Mouse (Mus musculus): ENCODE measurements around the gene Slc4a7.
A peak's percentile ranks its signal among the peaks of the same experiment; 100 is the strongest.
"Not testable (repeated sequence)": the region's sequence is repeated elsewhere in the genome, so short reads cannot be mapped to it uniquely, and the experiment has no call there.

The Slc4a7 gene

DNA sequence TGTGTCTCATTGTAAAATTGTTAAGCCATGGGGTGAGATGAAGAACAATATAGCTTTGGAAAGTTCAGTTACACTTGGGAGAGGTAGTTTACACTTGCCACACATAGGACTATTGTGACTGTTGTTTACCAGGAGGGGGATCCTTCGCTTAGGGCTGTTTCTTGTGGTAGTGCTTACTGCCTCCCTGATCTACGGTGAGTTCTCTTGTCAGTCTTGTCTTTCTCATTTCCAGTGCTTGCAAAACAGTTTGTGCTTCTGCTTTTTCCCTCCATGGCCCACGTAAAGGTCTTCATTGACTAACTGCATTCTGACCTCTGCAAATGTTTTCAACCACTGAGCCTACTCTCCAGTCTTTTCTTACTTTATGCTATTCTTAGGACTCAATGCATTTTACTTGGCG lies 98.3 kb downstream of the Slc4a7 start:
- no peak for DNase-seq (ENCODE audit: low read depth, low spot score)

DNA sequence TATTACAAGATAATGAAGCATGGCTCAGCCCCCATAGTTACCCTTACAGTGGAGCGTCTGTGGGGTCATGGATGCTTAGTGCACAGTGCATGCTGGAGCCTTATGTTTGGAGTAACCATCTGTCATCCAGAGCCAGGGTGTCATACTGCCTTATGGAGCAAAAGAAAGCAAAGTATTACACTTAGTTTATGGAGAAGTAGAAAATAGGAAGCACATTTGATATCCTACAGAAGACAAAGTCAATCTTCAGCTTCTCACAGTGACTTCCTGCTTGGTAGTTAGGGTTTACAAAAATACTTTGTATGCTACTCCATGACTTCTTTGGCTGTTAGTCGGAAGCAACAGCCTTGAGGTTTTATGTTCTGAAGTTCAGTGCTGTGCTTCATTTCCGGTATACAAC lies 98.7 kb downstream of the Slc4a7 start:
- DNase-seq (ENCODE audit: low read depth, low spot score), result no peak

DNA sequence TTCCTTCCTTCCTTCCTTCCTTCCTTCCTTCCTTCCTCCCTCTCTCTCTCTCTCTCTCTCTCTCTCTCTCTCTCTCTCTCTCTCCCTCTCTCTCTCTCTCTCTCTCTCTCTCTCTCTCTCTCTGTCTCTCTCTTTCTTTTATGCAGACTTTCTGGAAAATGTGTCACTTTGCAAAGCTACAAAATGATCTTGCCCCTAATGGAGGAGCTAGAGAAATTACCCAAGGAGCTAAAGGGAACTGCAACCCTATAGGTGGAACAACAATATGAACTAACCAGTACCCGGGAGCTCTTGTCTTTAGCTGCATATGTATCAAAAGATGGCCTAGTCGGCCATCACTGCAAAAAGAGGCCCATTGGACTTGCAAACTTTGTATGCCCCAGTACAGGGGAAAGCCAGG lies 101.0 kb downstream of the Slc4a7 start, which contains the start of gene Nek10:
Nek10 (plus strand) TSS at position 301 of the 400 bp plus-strand sequence.
- DNase-seq (ENCODE audit: low read depth, low spot score), result not testable (repeated sequence)

DNA sequence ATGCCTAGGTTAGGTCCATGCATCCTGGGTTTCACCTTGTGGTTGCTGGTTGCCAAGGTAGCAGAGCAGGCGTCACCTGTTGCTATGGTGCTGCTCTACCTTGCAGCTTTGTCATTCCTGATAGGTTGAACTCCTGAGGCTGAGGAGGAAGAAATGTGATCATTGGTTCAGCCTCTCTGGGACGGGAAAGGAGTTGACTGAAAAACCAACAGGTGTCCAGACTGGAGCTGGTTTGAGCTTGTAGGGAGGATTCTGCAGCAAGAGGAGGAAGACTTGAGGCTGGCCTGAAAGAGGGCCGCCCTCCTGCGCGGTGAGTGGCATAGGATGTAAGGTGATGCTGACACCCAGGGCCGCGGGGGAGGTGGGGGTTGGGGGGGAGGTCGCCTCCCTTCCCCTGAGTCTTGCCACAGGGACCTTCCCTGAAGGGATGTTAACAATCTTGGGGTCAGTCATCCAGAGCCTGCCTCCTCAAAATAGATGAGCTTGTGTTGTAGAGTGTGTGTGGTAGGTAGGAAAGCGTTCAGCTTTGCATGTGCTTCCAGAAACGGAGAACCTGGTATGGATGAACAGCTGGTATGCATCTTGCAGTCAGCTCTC lies 101.9 kb downstream of the Slc4a7 start:
- peak; percentile 77 for DNase-seq (ENCODE audit: low read depth, low spot score)

DNA sequence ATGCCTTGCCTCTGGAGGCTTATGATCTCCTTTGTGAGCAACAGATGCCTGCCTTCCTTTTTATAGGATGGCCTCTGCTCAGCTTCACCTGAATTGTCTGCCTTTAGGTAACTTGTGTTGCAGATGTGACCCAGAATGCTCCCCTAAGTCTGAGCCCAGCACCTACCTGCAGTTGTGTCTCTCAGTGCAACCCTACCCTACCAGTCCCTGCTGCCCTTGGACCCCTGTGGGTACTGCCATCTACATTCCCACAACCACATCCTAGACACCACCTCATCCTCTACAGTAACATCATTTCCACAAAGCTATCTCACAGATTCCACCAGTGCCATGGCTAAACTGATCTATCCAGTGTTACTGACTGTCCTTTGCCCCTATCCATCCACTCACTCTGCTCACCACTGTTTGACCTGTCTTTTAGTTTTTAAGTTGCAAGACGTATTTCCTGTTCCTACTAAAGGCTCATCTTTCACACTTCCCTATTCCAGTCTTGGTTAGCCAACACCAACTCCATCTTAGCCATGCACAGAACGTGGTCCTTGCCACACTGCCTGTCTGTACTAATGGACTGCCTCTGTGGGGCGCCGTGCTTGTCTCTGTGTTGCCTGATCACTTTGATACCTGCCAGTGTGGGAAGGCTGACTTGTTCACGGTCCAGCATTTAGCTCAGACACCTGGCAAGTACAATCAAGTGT lies 102.6 kb downstream of the Slc4a7 start:
- DNase-seq (ENCODE audit: low read depth, low spot score), result no peak

DNA sequence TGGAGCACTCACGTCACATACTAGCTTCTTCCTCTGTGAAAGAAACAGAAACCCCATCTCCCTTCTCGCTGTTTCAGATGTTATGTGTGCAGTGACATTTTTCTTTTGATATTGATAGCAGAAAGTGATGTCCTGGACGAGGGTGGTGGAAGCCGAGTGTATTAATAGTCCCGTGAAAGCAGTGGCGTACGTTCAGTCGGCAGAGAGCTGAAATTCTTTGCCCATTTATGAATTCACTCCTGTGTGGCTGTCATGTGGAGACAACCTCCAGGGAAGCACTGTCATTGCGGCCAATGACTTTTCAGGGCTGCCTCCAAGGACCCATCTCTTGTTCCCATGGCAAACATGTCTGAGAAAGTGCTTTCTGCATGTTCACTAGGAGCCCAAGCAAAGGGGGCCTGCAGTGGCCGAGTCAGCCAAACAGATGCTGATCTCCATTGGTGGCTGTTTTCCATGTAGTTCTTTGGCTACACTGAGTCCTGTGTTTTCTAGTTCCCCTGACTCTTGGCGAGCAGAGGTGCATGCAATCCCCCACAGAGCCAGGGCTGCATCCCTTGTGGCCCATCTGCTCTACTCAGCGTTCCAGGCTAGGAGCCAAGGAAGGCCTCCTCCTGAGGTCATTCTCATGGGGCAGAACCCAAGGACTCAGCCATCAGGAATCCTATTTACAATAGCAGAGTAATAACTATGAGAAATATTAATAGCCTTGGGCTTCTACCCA lies 130.6 kb downstream of the Slc4a7 start:
- no peak for DNase-seq (ENCODE audit: low read depth, low spot score)

DNA sequence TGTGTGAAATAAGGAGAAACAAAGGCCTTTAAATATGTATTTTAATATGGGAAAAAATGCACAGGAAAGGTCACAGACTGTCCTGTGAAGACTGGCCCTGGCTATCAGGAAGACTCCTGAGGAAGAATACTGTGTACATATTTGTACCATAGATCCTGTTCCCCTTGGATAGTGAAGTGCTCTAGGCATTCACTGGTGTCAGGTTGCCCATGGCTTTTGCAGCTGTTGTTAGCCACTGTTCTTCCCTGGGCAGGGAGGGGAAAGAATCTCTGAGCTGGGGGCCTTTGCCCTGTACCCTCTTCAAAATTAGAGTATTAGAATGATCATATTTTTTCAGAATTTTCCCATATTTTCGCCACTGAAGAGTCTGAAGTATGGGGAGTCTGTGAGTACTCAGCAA lies 131.4 kb downstream of the Slc4a7 start:
- DNase-seq (ENCODE audit: low read depth, low spot score), result no peak

DNA sequence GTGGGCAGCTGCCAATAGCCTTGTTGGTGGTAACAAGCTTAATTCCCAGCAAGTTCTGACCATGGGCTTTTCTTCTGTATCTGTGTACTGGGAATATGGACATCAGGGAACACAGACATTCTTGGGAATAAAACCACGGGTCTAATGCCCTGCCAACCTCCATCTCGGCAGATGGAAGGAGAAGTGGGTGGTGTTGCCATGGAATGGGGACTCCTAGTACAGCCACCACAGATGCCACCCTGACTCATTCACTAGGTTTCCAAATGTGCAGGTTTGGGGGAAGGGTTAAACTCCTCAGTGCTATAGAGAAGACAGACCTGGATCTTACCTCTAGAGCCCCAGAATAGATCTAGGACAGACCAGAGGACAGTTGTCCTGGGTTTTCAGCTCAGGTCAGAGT lies 132.2 kb downstream of the Slc4a7 start:
- no peak for DNase-seq (ENCODE audit: low read depth, low spot score)

DNA sequence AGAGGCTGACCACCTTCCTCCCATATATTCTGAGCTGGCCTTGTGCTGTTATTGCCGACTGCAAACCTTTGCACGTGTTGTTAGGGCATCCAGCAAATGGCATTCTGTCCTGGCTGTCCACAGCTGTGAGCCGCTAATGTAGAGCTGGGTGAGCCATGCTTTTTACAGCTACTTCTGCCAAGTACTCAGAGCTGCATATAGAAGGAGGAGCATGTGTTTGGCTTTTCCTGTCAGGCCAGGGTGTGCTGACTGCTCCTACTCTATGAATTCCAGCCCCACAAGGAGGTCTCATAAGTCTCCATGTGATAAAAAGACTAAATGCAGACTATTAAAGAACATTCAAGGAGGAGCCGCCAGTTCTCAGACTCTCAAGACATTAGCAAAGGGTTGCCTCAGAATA lies 135.5 kb downstream of the Slc4a7 start:
- no peak for DNase-seq (ENCODE audit: low read depth, low spot score)

DNA sequence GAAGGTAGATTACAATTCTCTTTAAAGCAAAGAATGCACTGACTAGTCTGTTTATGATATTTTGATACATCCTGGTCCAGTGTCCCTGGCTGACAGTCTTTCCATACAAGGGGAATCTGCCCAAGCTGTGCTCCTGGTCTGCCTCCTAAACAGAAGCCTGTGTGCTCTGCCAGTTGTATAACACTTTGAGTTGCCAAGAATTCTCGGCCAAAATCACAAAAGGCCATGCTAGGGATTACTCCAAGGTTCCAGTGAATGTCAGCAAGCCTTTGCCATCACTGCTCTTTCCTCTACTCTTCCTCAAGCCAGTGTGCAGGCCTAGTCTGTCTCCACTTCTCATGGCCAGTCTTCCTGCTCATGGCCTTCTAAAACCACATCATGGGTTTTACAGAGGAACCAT lies 136.0 kb downstream of the Slc4a7 start:
- DNase-seq (ENCODE audit: low read depth, low spot score), result no peak

DNA sequence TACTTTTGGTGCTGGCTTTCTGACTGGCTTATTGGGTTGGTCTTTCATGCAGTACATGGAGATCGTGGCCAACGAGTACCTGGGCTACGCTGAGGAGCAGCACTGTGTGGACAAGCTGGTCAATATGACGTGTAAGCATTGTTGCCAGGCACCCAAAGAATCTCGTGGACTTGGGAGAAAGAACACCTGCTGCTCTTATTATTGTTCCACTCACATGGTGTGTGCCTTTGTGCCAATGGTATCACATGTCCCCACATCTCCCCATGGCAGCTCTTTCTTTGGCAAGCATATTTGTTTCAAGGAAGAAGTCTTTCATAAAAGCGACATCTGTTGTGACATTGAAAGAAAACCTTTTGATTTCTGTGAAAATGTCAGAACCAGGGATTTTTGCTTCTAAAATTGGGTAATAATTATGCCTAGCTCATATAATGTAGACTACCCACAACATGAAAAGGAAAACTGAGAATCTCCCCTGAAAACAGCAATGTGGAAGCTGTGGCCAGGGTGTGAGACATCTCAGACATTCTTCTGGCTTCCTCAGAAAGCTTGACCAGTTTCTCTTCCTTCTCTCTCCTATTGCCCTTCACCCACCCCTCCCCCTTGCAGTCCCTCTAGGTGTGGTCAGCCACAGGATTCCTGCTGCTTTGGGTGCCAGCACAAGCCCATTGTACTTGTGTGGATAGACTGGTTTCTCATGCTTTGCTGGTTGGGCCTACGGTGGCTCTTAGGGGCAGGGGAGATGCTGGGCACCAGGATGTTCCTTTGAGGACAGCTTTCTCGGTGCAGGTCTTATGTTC lies 140.9 kb downstream of the Slc4a7 start:
- DNase-seq (ENCODE audit: low read depth, low spot score), result no peak

Measured in ES-CJ7 (cell line).